Mouse (Mus musculus) A20 (cell line): ENCODE results near the gene Olfr317.
"Not testable (repeated sequence)": the region's sequence is repeated elsewhere in the genome, so short reads cannot be mapped to it uniquely, and the experiment has no call there.

Experiments
- DNase-seq: peaks from one replicate; pipeline ENCODE4 v3.0.0-alpha.2; 2011; ENCODE audit warnings: low read depth, low spot score

Olfr317 gene

GRCm38 (mm10) chr11:58738792-58739262 is at the start of gene Olfr317:
Olfr317 (minus strand) TSS chr11:58739212.
- DNase-seq, result no peak

- DNase-seq, result no peak
These were observed 49.3 kb upstream of the Olfr317 start for GRCm38 (mm10) chr11:58788346-58788745.

GRCm38 (mm10) chr11:58787651-58788050 is 48.6 kb upstream of the Olfr317 start:
- DNase-seq, result no peak

GRCm38 (mm10) chr11:58784182-58784581 is 45.2 kb upstream of the Olfr317 start:
- no peak for DNase-seq

- no peak for DNase-seq
These were observed 43.6 kb upstream of the Olfr317 start, which contains the start of gene Olfr314 for GRCm38 (mm10) chr11:58782480-58783089. Olfr314 (plus strand) TSS chr11:58782952.

GRCm38 (mm10) chr11:58772888-58773287 is 33.9 kb upstream of the Olfr317 start, which contains the start of gene Olfr315:
Olfr315 (plus strand) TSS chr11:58773188.
- no peak for DNase-seq

- DNase-seq, result no peak
These were observed 13.4 kb upstream of the Olfr317 start, which contains the start of gene Olfr316 for GRCm38 (mm10) chr11:58752434-58752833. Olfr316 (plus strand) TSS chr11:58752734.

- not testable (repeated sequence) for DNase-seq
These were observed 12.1 kb upstream of the Olfr317 start for GRCm38 (mm10) chr11:58751096-58751495.

- DNase-seq, result no peak
These were observed 5.6 kb downstream of the Olfr317 start for GRCm38 (mm10) chr11:58733372-58733771.

GRCm38 (mm10) chr11:58727896-58728650 is 10.9 kb downstream of the Olfr317 start:
- not testable (repeated sequence) for DNase-seq

- DNase-seq, result no peak
These were observed 15.1 kb downstream of the Olfr317 start, which contains the start of gene Olfr318 for GRCm38 (mm10) chr11:58723914-58724313. Olfr318 (minus strand) TSS chr11:58724014.

- no peak for DNase-seq
These were observed 19.3 kb downstream of the Olfr317 start for GRCm38 (mm10) chr11:58719701-58720100.

GRCm38 (mm10) chr11:58717723-58718122 is 21.3 kb downstream of the Olfr317 start:
- not testable (repeated sequence) for DNase-seq

- no peak for DNase-seq
These were observed 29.9 kb downstream of the Olfr317 start for GRCm38 (mm10) chr11:58709086-58709485.

- DNase-seq, result no peak
These were observed 40.1 kb downstream of the Olfr317 start, which contains the start of gene Olfr319 for GRCm38 (mm10) chr11:58698862-58699261. Olfr319 (plus strand) TSS chr11:58699162.
